Mouse (Mus musculus): ENCODE measurements around the gene Tlcd1. TPM values are rescaled to one million over a fixed set of nuclear protein-coding genes. Genes with fewer than 3 reads are reported as not detected.

The Tlcd1 gene
- polyA plus RNA-seq, 1 experiment from 2014 or later: 29.8 TPM

DNA sequence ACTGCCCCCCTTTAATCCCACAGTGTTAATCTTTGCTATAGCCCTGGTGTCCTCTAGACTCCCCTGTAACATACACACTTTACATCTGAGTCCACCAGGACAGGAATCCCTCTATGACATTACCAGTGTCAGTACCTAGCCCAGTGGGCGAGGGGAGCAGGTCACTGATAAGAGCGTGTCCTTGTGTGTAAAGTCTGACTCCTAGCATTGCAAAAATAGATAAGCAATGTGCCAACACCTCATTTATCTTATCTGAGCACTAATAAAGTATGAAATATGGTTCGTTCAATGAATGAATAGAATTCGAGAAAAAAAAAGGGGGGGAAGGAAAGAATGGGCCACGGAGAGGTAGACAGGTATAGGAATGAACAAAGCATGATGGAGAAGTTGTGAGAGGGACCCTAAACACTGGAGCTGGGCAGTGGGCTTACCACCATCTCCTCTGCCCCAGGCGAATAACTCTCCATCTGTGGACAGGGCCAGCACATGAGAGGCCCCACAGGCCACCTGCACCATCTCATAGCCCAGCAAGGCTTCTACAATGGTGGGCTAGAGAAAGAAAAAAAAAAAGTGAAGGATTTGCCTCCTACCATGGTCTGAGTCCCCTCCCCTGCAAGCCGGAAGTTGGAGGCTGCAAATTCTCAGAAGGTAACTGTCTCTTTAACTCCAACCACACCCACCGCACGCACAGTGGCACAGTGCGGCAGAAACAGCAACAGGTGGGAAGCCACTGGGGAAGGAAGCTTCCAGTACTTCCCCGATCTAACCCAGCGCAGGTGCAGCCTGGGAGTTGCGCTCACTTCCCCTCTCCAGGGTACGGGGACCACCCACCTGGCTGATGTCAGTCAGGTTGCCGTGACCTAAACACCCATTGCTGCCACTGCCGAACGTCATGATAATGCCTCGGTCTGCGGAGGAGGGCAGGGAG, 7.7 kb upstream of the Tlcd1 start:
- no peak for ATAC-seq (ENCODE audit: insufficient read depth, low FRiP score, low read depth)
- no peaks in the 10 kb centered on the region for H3K27me3 ChIP-seq (replicated peaks)
- WGBS: 40% methylated on average over 19 of the region's 19 CpGs
- H3K9ac ChIP-seq: no peak overlapping the region
- H3K9me3 ChIP-seq: no peaks in the 10 kb centered on the region
- peak overlapping the region; percentile 45; the same call in 1 of the 2 replicates for H3K27ac ChIP-seq
- 0 out of 2 replicates have a peak overlapping the region, but pooled peaks have one; percentile 11 for H3K4me3 ChIP-seq (replicated peaks)
- no peaks in the 10 kb centered on the region for H3K36me3 ChIP-seq
- peaks cover 17% of the 10 kb centered on the region for H3K4me1 ChIP-seq
- peak overlapping the region; percentile 42 for H3K4me2 ChIP-seq

DNA sequence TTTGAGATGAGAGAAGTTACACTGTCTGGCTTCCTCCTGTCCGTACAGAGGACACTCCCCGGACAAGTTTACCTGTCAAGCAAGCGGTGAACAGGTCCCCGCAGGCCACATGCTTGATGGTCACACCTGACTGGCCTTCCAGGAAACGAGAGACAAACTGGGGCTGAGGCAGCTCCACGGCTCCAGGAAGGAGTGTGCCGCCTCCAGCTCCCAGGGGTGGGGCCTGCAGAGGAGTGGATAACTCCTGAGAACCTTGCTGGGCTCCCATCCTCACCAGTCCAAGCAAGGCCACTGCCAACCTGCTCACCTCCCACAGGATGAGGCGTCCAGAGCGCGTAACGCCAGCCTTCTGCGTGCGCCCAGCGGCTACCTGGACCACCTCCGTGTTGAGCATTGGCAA, 6.2 kb upstream of the Tlcd1 start:
- Histone ChIP-seq H3K27me3 (replicated peaks) (no peaks in the 10 kb centered on the region), H3K27ac (no peak overlapping the region), H3K4me3 (replicated peaks) (no peak overlapping the region), H3K36me3 (no peaks in the 10 kb centered on the region), H3K9me3 (no peaks in the 10 kb centered on the region), H3K4me1 (peaks cover 26% of the 10 kb centered on the region), H3K4me2 (no peak overlapping the region), H3K9ac (no peak overlapping the region)
- no peak for ATAC-seq (ENCODE audit: insufficient read depth, low FRiP score, low read depth)
- 85% methylated on average over 15 of the region's 15 CpGs for WGBS

DNA sequence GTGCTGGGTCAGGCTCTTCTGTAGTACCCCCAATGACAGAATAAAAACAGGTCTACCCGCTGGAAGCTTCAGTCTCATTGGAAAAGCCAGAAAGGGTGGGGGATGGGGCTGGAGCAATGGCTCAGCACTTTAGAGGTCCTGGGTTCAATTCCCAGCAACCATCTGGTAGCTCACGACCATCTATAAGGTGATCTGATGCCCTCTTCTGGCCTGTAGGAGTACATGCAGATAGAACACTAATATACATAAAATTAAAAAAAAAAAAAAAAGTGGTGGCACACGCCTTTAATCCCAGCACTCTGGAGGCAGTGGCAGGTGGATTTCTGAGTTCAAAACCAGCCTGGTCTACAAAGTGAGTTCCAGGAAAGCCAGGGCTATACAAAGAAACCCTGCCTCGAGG, 5.2 kb upstream of the Tlcd1 start:
- H3K4me2 ChIP-seq: no peak overlapping the region
- WGBS: 62% methylated on average over 4 of the region's 4 CpGs
- peaks cover 25% of the 10 kb centered on the region for H3K4me1 ChIP-seq
- no peaks in the 10 kb centered on the region for H3K36me3 ChIP-seq
- H3K9ac ChIP-seq: no peak overlapping the region
- H3K4me3 ChIP-seq (replicated peaks): no peak overlapping the region
- no peak overlapping the region for H3K27ac ChIP-seq
- no peaks in the 10 kb centered on the region for H3K27me3 ChIP-seq (replicated peaks)
- H3K9me3 ChIP-seq: no peaks in the 10 kb centered on the region
- ATAC-seq (ENCODE audit: insufficient read depth, low FRiP score, low read depth): no peak

DNA sequence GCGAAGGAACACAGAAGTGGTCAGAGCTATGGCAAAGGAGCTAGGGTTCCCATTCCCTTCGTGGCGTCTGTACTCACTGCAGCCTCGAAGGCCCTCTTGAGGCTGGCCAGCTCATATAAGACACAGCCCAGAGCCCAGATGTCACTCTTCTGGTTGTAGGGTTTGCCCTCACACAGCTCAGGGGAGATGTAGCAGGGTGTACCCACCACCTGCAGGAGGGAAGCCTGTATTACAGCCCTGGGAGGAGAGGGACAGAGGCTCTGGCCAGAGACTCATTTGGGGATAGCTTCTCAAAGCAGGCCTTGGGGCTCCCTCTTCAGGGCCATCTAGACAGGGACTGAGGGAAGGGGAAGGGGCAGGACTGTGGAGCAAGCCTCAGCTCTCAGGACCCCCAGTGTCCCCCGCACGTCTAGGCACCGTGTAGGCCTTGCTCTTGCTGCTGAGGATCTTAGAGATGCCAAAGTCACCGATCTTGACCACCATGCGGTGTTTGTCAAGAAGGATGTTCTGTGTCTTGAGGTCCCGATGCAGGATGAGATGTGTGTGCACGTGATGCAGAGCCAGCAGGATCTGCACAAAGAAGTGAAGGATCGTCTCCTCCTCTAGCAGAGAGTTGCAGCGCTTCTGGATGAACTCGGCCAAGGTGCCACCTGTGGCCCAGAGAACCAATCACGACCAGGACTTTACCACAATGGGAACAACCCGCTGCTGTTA, 4.3 kb upstream of the Tlcd1 start:
- Histone ChIP-seq H3K4me1 (peaks cover 23% of the 10 kb centered on the region), H3K27ac (no peak overlapping the region), H3K4me2 (no peak overlapping the region), H3K9ac (no peak overlapping the region), H3K9me3 (no peaks in the 10 kb centered on the region), H3K36me3 (no peaks in the 10 kb centered on the region), H3K4me3 (replicated peaks) (no peak overlapping the region), H3K27me3 (replicated peaks) (no peaks in the 10 kb centered on the region)
- WGBS: 82% methylated on average over 16 of the region's 16 CpGs
- ATAC-seq (ENCODE audit: insufficient read depth, low FRiP score, low read depth): no peak

- Histone ChIP-seq H3K4me2 (no peak overlapping the region), H3K4me3 (replicated peaks) (no peak overlapping the region), H3K36me3 (no peaks in the 10 kb centered on the region), H3K27ac (no peak overlapping the region), H3K9ac (no peak overlapping the region), H3K9me3 (no peaks in the 10 kb centered on the region), H3K27me3 (replicated peaks) (no peaks in the 10 kb centered on the region), H3K4me1 (peaks cover 28% of the 10 kb centered on the region)
- ATAC-seq (ENCODE audit: insufficient read depth, low FRiP score, low read depth): no peak
- 82% methylated on average over 19 of the region's 19 CpGs for WGBS
Observed at GRCm38 (mm10) chr11:78172748-78173383, 3.6 kb upstream of the Tlcd1 start.

- H3K4me3 ChIP-seq (replicated peaks): no peak overlapping the region
- no peak overlapping the region for H3K9ac ChIP-seq
- H3K4me2 ChIP-seq: no peak overlapping the region
- ATAC-seq (ENCODE audit: insufficient read depth, low FRiP score, low read depth): no peak
- H3K27me3 ChIP-seq (replicated peaks): no peaks in the 10 kb centered on the region
- H3K9me3 ChIP-seq: no peaks in the 10 kb centered on the region
- no peaks in the 10 kb centered on the region for H3K36me3 ChIP-seq
- H3K27ac ChIP-seq: no peak overlapping the region
- H3K4me1 ChIP-seq: peaks cover 34% of the 10 kb centered on the region
- whole genome bisulfite sequencing: 79% methylated on average over 3 of the region's 3 CpGs
Observed at GRCm38 (mm10) chr11:78174506-78174905, 2.0 kb upstream of the Tlcd1 start.

DNA sequence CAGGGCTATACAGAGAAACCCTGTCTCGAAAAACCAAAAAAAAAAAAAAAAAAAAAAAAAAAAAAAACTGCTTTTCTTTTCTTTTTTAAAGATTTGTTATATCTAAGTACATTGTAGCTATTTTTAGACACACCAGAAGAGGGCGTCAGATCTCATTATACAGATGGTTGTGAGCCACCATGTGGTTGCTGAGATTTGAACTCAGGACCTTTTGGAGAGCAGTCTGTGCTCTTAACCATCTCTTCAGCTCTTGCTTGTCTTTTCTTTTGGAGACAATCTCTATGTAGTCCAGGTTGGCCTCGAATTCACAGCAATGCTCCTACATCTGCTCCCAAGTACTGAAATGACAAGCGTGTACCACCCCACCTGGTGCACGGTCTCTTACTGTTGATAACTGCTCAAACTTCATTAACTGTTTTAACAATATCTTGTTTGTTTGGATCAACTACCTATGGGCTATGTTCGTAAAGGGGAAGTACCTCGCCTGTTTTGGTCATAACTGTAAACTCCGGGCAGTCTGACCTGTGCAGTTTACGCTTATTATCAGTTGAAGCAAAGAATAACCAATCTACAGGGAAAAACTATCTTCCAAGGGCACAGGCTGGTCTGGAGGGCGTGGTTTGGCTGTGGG, 625 bp upstream of the Tlcd1 start:
- no peak for ATAC-seq (ENCODE audit: insufficient read depth, low FRiP score, low read depth)
- WGBS: 7% methylated on average over 10 of the region's 10 CpGs
- H3K4me3 ChIP-seq (replicated peaks): peak overlapping the region; percentile 76
- H3K27ac ChIP-seq: peak overlapping the region; percentile 99
- H3K27me3 ChIP-seq (replicated peaks): no peaks in the 10 kb centered on the region
- no peaks in the 10 kb centered on the region for H3K9me3 ChIP-seq
- peak overlapping the region; percentile 90 for H3K4me2 ChIP-seq
- peaks cover 45% of the 10 kb centered on the region for H3K4me1 ChIP-seq
- H3K9ac ChIP-seq: no peak overlapping the region
- H3K36me3 ChIP-seq: peaks cover 11% of the 10 kb centered on the region

DNA sequence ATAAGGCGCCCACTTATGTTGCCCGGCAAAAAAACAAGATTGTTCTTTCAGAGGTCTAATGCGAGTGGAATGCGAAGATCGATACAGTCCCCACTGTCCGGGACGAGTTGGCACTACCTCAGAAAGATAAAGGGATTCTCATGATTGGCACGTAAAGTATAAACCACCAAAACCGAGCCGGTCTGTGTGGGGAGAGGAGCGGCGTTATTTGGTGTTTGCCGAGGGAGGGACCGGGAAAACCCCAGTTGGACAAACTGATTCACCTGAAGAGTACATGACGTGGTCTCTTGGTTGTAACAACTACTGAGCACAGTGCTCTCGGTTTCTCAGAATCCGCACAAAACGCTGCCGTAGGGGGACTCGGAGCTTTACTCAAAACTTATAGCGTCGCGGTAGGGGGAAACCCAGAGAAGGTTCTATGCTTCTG, 407 bp downstream of the Tlcd1 start:
- H3K36me3 ChIP-seq: peaks cover 19% of the 10 kb centered on the region
- H3K9ac ChIP-seq: peak overlapping the region; percentile 38
- H3K9me3 ChIP-seq: no peaks in the 10 kb centered on the region
- peaks cover 55% of the 10 kb centered on the region for H3K4me1 ChIP-seq
- peak overlapping the region; percentile 76 for H3K4me3 ChIP-seq (replicated peaks)
- H3K27me3 ChIP-seq (replicated peaks): no peaks in the 10 kb centered on the region
- H3K27ac ChIP-seq: peak overlapping the region; percentile 99
- no peak for ATAC-seq (ENCODE audit: insufficient read depth, low FRiP score, low read depth)
- peak overlapping the region; percentile 90 for H3K4me2 ChIP-seq
- WGBS: under 1% methylated on average over 23 of the region's 23 CpGs

DNA sequence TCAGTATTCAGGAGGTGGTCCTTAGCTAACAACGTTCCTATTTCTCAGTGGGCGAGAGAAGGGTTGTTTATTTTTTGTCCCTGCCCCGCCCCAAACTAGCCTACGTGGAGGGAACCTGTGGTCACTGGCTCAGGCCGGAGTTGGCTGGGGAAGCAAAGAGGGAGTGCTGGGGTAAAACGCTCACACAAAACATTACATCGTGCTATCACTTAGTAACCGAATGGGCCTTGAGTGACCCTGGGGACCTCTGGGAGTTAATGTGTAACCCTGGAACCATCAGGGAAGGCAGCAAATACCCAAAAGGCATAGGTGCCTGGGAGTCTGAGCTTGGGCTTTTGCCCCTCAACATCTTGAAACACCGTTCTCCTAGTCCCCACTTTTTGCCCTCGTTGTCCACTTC, 926 bp downstream of the Tlcd1 start:
- H3K9ac ChIP-seq: peak overlapping the region; percentile 38
- peak overlapping the region; percentile 99 for H3K27ac ChIP-seq
- ATAC-seq (ENCODE audit: insufficient read depth, low FRiP score, low read depth): peak; percentile 28
- H3K4me2 ChIP-seq: peak overlapping the region; percentile 90
- no peaks in the 10 kb centered on the region for H3K27me3 ChIP-seq (replicated peaks)
- H3K36me3 ChIP-seq: peaks cover 24% of the 10 kb centered on the region
- H3K9me3 ChIP-seq: no peaks in the 10 kb centered on the region
- peak overlapping the region; percentile 76 for H3K4me3 ChIP-seq (replicated peaks)
- under 1% methylated on average over 10 of the region's 10 CpGs for WGBS
- H3K4me1 ChIP-seq: peaks cover 56% of the 10 kb centered on the region

- peaks cover 56% of the 10 kb centered on the region for H3K4me1 ChIP-seq
- no peaks in the 10 kb centered on the region for H3K9me3 ChIP-seq
- H3K4me3 ChIP-seq (replicated peaks): peak overlapping the region; percentile 76
- H3K9ac ChIP-seq: peak overlapping the region; percentile 67
- no peaks in the 10 kb centered on the region for H3K27me3 ChIP-seq (replicated peaks)
- ATAC-seq (ENCODE audit: insufficient read depth, low FRiP score, low read depth): peak; percentile 86
- peak overlapping the region; percentile 90 for H3K4me2 ChIP-seq
- H3K36me3 ChIP-seq: peaks cover 24% of the 10 kb centered on the region
- peak overlapping the region; percentile 99 for H3K27ac ChIP-seq
- under 1% methylated on average over 75 of the region's 84 CpGs for WGBS
Observed at GRCm38 (mm10) chr11:78177903-78178858, 1.7 kb downstream of the Tlcd1 start.
